Mouse (Mus musculus) mature B cell (primary cell): ENCODE data around the gene Arhgap25.

Source experiments
- in situ Hi-C: fragments of 300-500 bp; cut with MboI; formaldehyde crosslinking; loops from 2 replicates; pipeline ENCODE4 v1.14.3; 2019

Gene Arhgap25

GRCm38 (mm10) chr6:87447217-87447616 is 85.8 kb downstream of the Arhgap25 start:
- in situ Hi-C loops: no loop called here

DNA sequence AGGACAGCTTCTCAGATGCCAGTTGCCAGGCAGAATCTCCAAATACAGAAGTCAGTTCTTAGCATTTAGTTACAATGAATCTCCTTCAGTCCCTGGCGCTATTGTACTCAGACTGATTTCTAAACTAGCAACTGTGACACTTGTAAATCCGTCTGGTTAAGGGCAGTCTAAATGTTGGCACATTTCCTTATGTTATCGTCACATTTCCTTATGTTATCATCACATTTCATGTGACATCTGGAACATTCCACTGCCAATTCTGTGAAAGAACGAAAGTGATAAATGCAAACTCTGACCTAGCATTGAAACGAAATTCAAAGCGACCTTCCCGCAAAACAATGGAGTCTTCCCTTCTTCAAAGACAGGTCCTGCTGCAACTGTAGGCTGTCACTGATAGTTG is 87.8 kb downstream of the Arhgap25 start:
- in situ Hi-C loops: no loop called here

- in situ Hi-C loops: no loop called here
Measured at GRCm38 (mm10) chr6:87443253-87443652, 89.8 kb downstream of the Arhgap25 start.

GRCm38 (mm10) chr6:87436745-87437144 is 96.3 kb downstream of the Arhgap25 start:
- in situ Hi-C loops: no loop called here

- in situ Hi-C loops: no loop called here
Measured at GRCm38 (mm10) chr6:87435791-87436190, 97.3 kb downstream of the Arhgap25 start.

- in situ Hi-C loops: no loop called here
Measured at GRCm38 (mm10) chr6:87428487-87429044, 104.5 kb downstream of the Arhgap25 start, which contains the start of gene Bmp10. Gene Bmp10 (plus strand): TSS chr6:87428994.

DNA sequence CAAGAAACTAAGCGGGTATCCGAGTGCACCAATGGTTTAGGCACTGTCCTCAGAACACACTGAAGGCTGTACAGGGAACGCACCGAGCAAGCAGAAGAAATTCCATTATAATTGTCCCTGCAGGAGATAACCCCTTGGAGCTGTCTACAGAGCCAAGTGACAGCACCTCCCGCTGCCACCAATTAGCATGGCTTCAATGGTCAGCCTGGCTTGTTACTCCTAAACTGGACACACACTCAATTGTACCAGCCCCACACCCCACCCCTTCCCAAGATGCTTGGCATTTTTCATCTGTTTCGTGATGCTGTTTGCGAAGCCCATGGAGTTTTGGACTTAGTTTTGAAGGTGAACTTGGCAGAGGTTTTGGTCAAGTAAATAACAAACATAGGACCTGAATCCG is 105.4 kb downstream of the Arhgap25 start:
- in situ Hi-C loops: no loop called here

DNA sequence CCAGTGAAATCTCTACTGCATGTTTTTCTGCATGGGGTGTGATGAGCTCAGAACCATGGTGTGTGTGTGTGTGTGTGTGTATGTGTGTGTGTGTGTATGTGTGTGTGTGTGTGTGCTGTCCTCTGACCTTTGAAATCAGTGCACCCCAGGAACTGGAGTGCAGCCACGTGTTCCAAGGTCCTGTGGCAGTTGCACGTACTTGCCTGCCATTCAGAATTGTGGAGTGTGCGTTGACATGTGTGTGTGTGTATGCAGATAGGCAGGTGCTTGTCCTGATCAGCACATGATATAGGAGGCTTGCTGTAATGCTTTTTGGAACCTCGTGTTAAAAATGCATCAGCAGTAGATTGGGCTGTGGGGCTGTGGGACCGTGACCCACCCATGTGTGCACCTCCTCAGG is 106.1 kb downstream of the Arhgap25 start:
- in situ Hi-C loops: no loop called here

- in situ Hi-C loops: no loop called here
Measured at GRCm38 (mm10) chr6:87424037-87424816, 108.8 kb downstream of the Arhgap25 start.

- in situ Hi-C loops: no loop called here
Measured at GRCm38 (mm10) chr6:87422304-87422703, 110.8 kb downstream of the Arhgap25 start.

DNA sequence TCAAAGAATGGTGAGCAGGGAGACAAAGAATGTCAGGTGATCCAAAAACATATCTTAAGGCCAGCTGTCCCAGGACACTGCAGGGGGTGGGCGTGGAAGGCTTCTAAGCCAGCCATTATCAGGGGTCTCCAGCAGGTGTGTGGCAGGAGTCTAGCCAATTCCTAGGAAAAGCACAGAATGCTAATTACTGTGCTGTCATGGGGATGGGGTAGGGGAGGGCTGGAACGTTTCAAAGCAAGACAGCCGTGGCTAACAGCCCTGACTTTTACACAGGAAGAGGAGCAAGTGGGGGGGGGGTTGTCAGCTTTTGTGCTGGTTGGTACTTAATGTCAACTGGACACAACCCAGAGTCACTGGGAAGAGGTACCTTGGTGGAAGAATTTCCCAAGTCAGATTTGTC is 121.0 kb downstream of the Arhgap25 start:
- in situ Hi-C loops: no loop called here
